Mouse (Mus musculus) frontal cortex, adult (tissue): ENCODE results near the gene Vmn1r166.
"Not testable (repeated sequence)": the region's sequence is repeated elsewhere in the genome, so short reads cannot be mapped to it uniquely, and the experiment has no call there.

Experiments used
- ATAC-seq: cut with Nextera tagmentation; 2 replicates; pipeline ENCODE4 v1.9.2; 2017; ENCODE audit warnings: mild to moderate bottlenecking, moderate library complexity, mixed read lengths; ENCODE audit not compliant: low TSS enrichment

The Vmn1r166 gene

DNA sequence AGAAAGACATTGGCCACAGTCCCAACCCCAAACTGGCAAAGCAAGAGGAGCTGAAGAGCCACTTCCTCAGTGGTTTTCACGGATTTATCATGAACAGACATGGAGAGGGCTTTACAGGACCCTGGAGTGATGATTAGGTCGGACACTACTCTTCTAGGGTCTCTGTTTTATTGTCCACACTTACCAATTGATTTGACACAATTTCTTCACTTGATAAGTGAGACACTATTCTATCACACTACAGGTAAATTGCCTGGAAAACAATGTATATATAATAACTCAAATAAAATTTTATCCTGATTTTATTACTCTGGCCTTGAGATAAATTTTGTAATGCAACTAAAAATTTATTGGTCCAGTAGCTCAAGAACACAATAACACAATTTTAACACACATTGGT, at the start of gene Vmn1r166:
Vmn1r166 (minus strand) TSS at position 101 of the 400 bp plus-strand sequence.
- ATAC-seq = not testable (repeated sequence)

DNA sequence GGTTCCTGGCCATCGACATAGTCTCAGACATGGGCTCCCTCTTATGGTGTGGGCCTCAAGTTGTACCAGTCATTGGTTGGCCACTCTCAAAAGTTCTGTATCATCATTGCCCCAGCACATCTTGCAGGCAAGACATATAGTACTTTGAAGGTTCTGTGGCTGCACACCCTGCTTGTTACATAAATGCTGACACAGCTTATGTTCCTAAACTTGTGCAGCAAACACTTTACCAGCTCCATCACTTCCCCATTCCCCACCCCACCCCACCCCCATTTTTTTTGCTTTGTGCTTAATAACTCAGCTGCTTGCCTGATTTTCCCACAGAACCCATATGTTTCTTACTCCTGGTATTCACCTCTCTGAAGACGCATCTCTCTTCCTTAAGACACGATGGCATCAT, 49.4 kb upstream of the Vmn1r166 start, which contains the start of gene Nlrp4e:
Nlrp4e (plus strand) TSS at position 301 of the 400 bp plus-strand sequence.
- not testable (repeated sequence) for ATAC-seq

- not testable (repeated sequence) for ATAC-seq
Measured at GRCm38 (mm10) chr7:23278800-23279199, 27.3 kb upstream of the Vmn1r166 start, which contains the start of gene Gm6902. Gene Gm6902 (minus strand): TSS chr7:23278900.

DNA sequence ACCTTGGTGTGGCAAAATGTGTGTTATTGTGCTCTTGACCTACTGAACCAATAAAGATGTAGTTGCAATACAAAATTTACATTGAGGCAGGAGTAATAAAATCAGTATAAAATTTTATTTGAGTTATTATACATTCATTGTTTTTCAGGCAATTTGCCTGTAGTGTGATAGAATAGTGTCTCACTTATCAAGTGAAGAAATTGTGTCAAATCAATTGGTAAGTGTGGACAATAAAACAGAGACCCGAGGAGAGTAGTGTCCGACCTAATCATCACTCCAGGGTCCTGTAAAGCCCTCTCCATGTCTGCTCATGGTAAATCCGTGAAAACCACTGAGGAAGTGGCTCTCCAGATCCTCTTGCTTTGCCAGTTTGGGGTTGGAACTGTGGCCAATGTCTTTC, 34.5 kb downstream of the Vmn1r166 start, which contains the start of gene Vmn1r165:
Vmn1r165 (plus strand) TSS at position 301 of the 400 bp plus-strand sequence.
- not testable (repeated sequence) for ATAC-seq
